Mouse (Mus musculus) megakaryocyte, embryonic 14.5 days (primary cell): ENCODE measurements around the gene Sox13.

Experiments used
- FLI1 ChIP-seq: IDR thresholded peaks from 2 replicates; pipeline ENCODE4 v1.6.1; 2012; ENCODE audit warnings: low read length, inconsistent platforms, mixed read lengths
- GATA1 ChIP-seq: IDR thresholded peaks from 3 replicates; pipeline ENCODE4 v1.6.1; 2012; ENCODE audit warnings: mixed read lengths, low read length, inconsistent platforms, borderline replicate concordance

DNA sequence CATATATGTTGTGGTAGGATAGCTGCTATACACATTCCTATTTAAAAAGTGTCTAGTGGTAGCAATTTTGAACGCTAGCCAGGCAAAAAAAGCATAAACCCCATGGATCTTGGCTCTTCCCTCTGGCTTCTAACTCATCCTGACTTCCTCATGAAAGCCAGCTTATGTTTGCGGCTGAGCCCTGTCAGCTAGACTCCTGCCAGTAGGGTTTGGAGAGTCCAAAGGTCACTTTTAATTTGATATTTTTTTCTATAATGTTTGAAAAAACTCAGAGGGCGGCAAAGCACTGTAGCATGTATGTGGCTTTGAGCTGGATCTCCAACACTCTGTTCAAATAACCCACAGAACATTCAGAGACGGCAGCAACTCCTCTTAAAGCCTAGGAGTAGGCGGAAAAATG is 39.0 kb upstream of the Sox13 start:
- no peak for TF ChIP-seq GATA1
- no peak for TF ChIP-seq FLI1
